Mouse (Mus musculus): ENCODE data around the gene Ankrd55.

The Ankrd55 gene

GRCm38 (mm10) chr13:112342971-112343627, 54.8 kb downstream of the Ankrd55 start:
- no peak for DNase-seq (ENCODE audit: extremely low spot score, low spot score)

- DNase-seq (ENCODE audit: extremely low spot score, low spot score) = no peak
These were observed 55.4 kb downstream of the Ankrd55 start for GRCm38 (mm10) chr13:112343628-112344009.

- no peak for DNase-seq (ENCODE audit: extremely low spot score, low spot score)
These were observed 56.1 kb downstream of the Ankrd55 start for GRCm38 (mm10) chr13:112344270-112344864.

GRCm38 (mm10) chr13:112345542-112345941, 57.3 kb downstream of the Ankrd55 start:
- DNase-seq (ENCODE audit: extremely low spot score, low spot score) = no peak

GRCm38 (mm10) chr13:112346031-112346430, 57.8 kb downstream of the Ankrd55 start:
- no peak for DNase-seq (ENCODE audit: extremely low spot score, low spot score)

- DNase-seq (ENCODE audit: extremely low spot score, low spot score) = peak; percentile 40
These were observed 58.5 kb downstream of the Ankrd55 start for GRCm38 (mm10) chr13:112346659-112347142.

- DNase-seq (ENCODE audit: extremely low spot score, low spot score) = no peak
These were observed 60.0 kb downstream of the Ankrd55 start for GRCm38 (mm10) chr13:112348250-112348649.

- no peak for DNase-seq (ENCODE audit: extremely low spot score, low spot score)
These were observed 60.7 kb downstream of the Ankrd55 start for GRCm38 (mm10) chr13:112348896-112349484.

GRCm38 (mm10) chr13:112349500-112349899, 61.2 kb downstream of the Ankrd55 start:
- no peak for DNase-seq (ENCODE audit: extremely low spot score, low spot score)

- DNase-seq (ENCODE audit: extremely low spot score, low spot score) = no peak
These were observed 63.7 kb downstream of the Ankrd55 start for GRCm38 (mm10) chr13:112351943-112352342.

GRCm38 (mm10) chr13:112354109-112354867, 66.0 kb downstream of the Ankrd55 start:
- DNase-seq (ENCODE audit: extremely low spot score, low spot score) = no peak

- no peak for DNase-seq (ENCODE audit: extremely low spot score, low spot score)
These were observed 66.7 kb downstream of the Ankrd55 start for GRCm38 (mm10) chr13:112354958-112355357.

- DNase-seq (ENCODE audit: extremely low spot score, low spot score) = no peak
These were observed 67.7 kb downstream of the Ankrd55 start for GRCm38 (mm10) chr13:112355794-112356486.

- DNase-seq (ENCODE audit: extremely low spot score, low spot score) = no peak
These were observed 73.3 kb downstream of the Ankrd55 start for GRCm38 (mm10) chr13:112361575-112361974.

GRCm38 (mm10) chr13:112363218-112363617, 75.0 kb downstream of the Ankrd55 start:
- no peak for DNase-seq (ENCODE audit: extremely low spot score, low spot score)

GRCm38 (mm10) chr13:112363746-112364145, 75.5 kb downstream of the Ankrd55 start:
- DNase-seq (ENCODE audit: extremely low spot score, low spot score) = no peak

GRCm38 (mm10) chr13:112364698-112365097, 76.4 kb downstream of the Ankrd55 start:
- no peak for DNase-seq (ENCODE audit: extremely low spot score, low spot score)

- DNase-seq (ENCODE audit: extremely low spot score, low spot score) = no peak
These were observed 77.1 kb downstream of the Ankrd55 start for GRCm38 (mm10) chr13:112365303-112365702.

- DNase-seq (ENCODE audit: extremely low spot score, low spot score) = no peak
These were observed 77.5 kb downstream of the Ankrd55 start for GRCm38 (mm10) chr13:112365762-112366161.

GRCm38 (mm10) chr13:112366321-112367029, 78.2 kb downstream of the Ankrd55 start:
- DNase-seq (ENCODE audit: extremely low spot score, low spot score) = no peak

- DNase-seq (ENCODE audit: extremely low spot score, low spot score) = no peak
These were observed 83.5 kb downstream of the Ankrd55 start for GRCm38 (mm10) chr13:112371729-112372128.
